Comparison of ENCODE assay signal across 11 mouse cellular contexts in the genomic region with DNA sequence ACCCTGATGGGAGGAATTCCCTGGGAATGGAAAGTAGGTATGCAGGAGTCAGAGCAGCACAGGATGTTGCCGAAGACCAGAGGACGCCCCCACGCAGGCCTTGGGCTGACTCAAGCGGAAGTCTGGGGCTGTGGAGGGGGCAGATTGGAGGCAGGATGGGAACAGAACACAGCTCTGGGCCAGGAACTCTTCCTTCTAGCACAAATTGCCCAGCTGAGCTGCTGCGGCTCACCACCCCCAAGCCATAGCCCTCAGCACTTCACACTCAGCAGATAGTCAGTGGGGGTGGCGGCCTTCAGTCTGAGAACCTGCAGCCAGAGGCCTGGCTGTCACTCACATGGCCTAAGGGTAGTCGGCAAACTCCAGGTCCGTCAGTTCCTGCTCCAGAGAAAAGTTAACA. TPM values are rescaled to one million over a fixed set of nuclear protein-coding genes. Genes with fewer than 3 reads are reported as not detected.
DNase-seq lines count a peak whose midpoint lies in the region; ATAC-seq lines count a peak whose summit lies in the region.
"Had no signal": no experiment of that assay in that cellular context is flagged by ENCODE, and none has a peak within 500 bp of the region (broad histone marks: within the 10 kb centered on the region; RNA-seq: fewer than 3 reads in every experiment).

No protein-coding gene starts in this region.

- no peak overlapping the region for H3K4me3 ChIP-seq in lung, embryonic 15.5 days
- no peak overlapping the region for H3K4me3 ChIP-seq in heart, embryonic 14.5 days (ENCODE audit: control insufficient read depth in 1 of 2, insufficient read depth in 1 of 2, low read depth in 1 of 2, low read length in 2 of 2)
- no peak overlapping the region for H3K4me3 ChIP-seq in hindbrain, embryonic 14.5 days (replicated peaks; ENCODE audit: low read length)
- H3K4me3 ChIP-seq: hindbrain, embryonic 12.5 days; limb, embryonic 13.5 days; neural tube, embryonic 12.5 days had no signal

- no peak overlapping the region; the same call in 1 of the 2 replicates for H3K27ac ChIP-seq in lung, embryonic 15.5 days
- H3K27ac ChIP-seq in heart, embryonic 14.5 days (replicated peaks in 1 of 2; ENCODE audit: control insufficient read depth in 1 of 2, insufficient read depth in 1 of 2, low read depth in 2 of 2, low read length in 2 of 2) = peak overlapping the region; percentile 73 to 82
- no peak overlapping the region for H3K27ac ChIP-seq in hindbrain, embryonic 14.5 days
- H3K27ac ChIP-seq: hindbrain, embryonic 12.5 days; limb, embryonic 13.5 days; neural tube, embryonic 12.5 days had no signal

- no peaks in the 10 kb centered on the region for H3K36me3 ChIP-seq in lung, embryonic 15.5 days
- H3K36me3 ChIP-seq in heart, embryonic 14.5 days (ENCODE audit: control insufficient read depth, insufficient read depth, low read length) = no peaks in the 10 kb centered on the region
- no peaks in the 10 kb centered on the region for H3K36me3 ChIP-seq in hindbrain, embryonic 14.5 days (replicated peaks; ENCODE audit: control insufficient read depth, insufficient read depth)
- H3K36me3 ChIP-seq: hindbrain, embryonic 12.5 days; limb, embryonic 13.5 days; neural tube, embryonic 12.5 days had no signal

- H3K27me3 ChIP-seq in lung, embryonic 15.5 days = no peaks in the 10 kb centered on the region
- no peaks in the 10 kb centered on the region for H3K27me3 ChIP-seq in heart, embryonic 14.5 days (ENCODE audit: control insufficient read depth, insufficient read depth, low read length)
- H3K27me3 ChIP-seq in hindbrain, embryonic 14.5 days (ENCODE audit: control insufficient read depth, insufficient read depth, low read length) = no peaks in the 10 kb centered on the region
- H3K27me3 ChIP-seq: hindbrain, embryonic 12.5 days; neural tube, embryonic 12.5 days had no signal

- ATAC-seq in lung, embryonic 15.5 days (ENCODE audit: borderline replicate concordance, extremely low read depth, low FRiP score, low TSS enrichment) = peak; percentile 27; the same call in 1 of the 2 replicates
- peak; percentile 55 for ATAC-seq in heart, embryonic 14.5 days (ENCODE audit: insufficient number of reproducible peaks, insufficient read depth, low FRiP score, low read depth)
- ATAC-seq in megakaryocyte progenitor cell, adult 5-6 weeks (replicated peaks; ENCODE audit: poor library complexity) = 0 out of 2 replicates have a peak, but pooled peaks have one; percentile 17
- ATAC-seq in granulocyte monocyte progenitor cell, adult 5-6 weeks (replicated peaks; ENCODE audit: poor library complexity, severe bottlenecking) = no peak
- ATAC-seq in hindbrain, embryonic 14.5 days (ENCODE audit: low FRiP score) = no peak

- no peak overlapping the region for H3K9ac ChIP-seq in lung, embryonic 15.5 days
- peak overlapping the region; percentile 31; the same call in 1 of the 2 replicates for H3K9ac ChIP-seq in heart, embryonic 14.5 days (ENCODE audit: low read length)
- no peak overlapping the region for H3K9ac ChIP-seq in hindbrain, embryonic 14.5 days
- H3K9ac ChIP-seq: hindbrain, embryonic 12.5 days; limb, embryonic 13.5 days; neural tube, embryonic 12.5 days had no signal

- DNase-seq in adrenal gland, postnatal 14 days = peak; percentile 43
- DNase-seq in adrenal gland, postnatal 25 days = no peak
- no peak for DNase-seq in lung, postnatal 36 days
- no peak for DNase-seq in hindbrain, embryonic 14.5 days (ENCODE audit: low spot score)

- 39% methylated on average over 8 of the region's 8 CpGs for WGBS in lung, embryonic 15.5 days
- WGBS in heart, embryonic 14.5 days = 12% methylated on average over 8 of the region's 8 CpGs
- WGBS in hindbrain, embryonic 14.5 days = 73% methylated on average over 8 of the region's 8 CpGs

- peaks cover 19% of the 10 kb centered on the region for H3K4me1 ChIP-seq in lung, embryonic 15.5 days
- H3K4me1 ChIP-seq in heart, embryonic 14.5 days (ENCODE audit: control insufficient read depth in 2 of 2, insufficient read depth in 2 of 2, low read length in 2 of 2) = peaks cover 29 to 36% of the 10 kb centered on the region in 2 experiments
- no peaks in the 10 kb centered on the region for H3K4me1 ChIP-seq in hindbrain, embryonic 14.5 days (replicated peaks; ENCODE audit: control insufficient read depth, insufficient read depth, low read length)

- no peak overlapping the region for H3K4me2 ChIP-seq in lung, embryonic 15.5 days
- H3K4me2 ChIP-seq in heart, embryonic 14.5 days (ENCODE audit: low read length) = no peak overlapping the region
- no peak overlapping the region for H3K4me2 ChIP-seq in hindbrain, embryonic 14.5 days (replicated peaks)
- H3K4me2 ChIP-seq: hindbrain, embryonic 12.5 days; limb, embryonic 13.5 days; neural tube, embryonic 12.5 days had no signal

- no peaks in the 10 kb centered on the region for H3K9me3 ChIP-seq in lung, embryonic 15.5 days
- no peaks in the 10 kb centered on the region for H3K9me3 ChIP-seq in heart, embryonic 14.5 days (ENCODE audit: control insufficient read depth, low read length)
- H3K9me3 ChIP-seq in hindbrain, embryonic 14.5 days (ENCODE audit: control insufficient read depth, low read length) = no peaks in the 10 kb centered on the region
- H3K9me3 ChIP-seq: hindbrain, embryonic 12.5 days; limb, embryonic 13.5 days; neural tube, embryonic 12.5 days had no signal

RNA-seq across cellular contexts. Expression of a gene that starts 21.4 kb away (rescaled TPM):
- 8.5 and 11.8 TPM in 2 replicates for total RNA-seq in adrenal gland, postnatal 14 days (2021)
- 6.0 and 11.3 TPM in 2 replicates for total RNA-seq in adrenal gland, postnatal 25 days (2021)
- polyA plus RNA-seq in lung, embryonic 15.5 days (2015; fragmentation: Nextera tagmentation; extraction: Ambion mirVana) = 6.7 and 7.8 TPM in 2 replicates
- polyA plus RNA-seq in heart, embryonic 14.5 days (2014; fragmentation: Nextera tagmentation; extraction: Ambion mirVana) = 6.7 and 7.4 TPM in 2 replicates
- total RNA-seq in megakaryocyte progenitor cell, adult 5-6 weeks (2015) = 6.8 and 7.1 TPM in 2 replicates
- total RNA-seq in megakaryocyte progenitor cell, adult 5-6 weeks (2017) = 3.4 and 6.0 TPM in 2 replicates
- total RNA-seq in granulocyte monocyte progenitor cell, adult 5-6 weeks (2014; fragmentation: Nextera tagmentation) = 1.5 and 4.0 TPM in 2 replicates
- total RNA-seq in granulocyte monocyte progenitor cell, adult 5-6 weeks (2017) = 4.2 TPM in 2 replicates
- polyA plus RNA-seq in hindbrain, embryonic 14.5 days (2014; fragmentation: Nextera tagmentation; extraction: Ambion mirVana) = 3.0 and 4.6 TPM in 2 replicates

Comparison
In these comparisons a context has a peak if more than half of its experiments do, and no peak if none do; other contexts are left out.
1. ATAC-seq: peak in lung, embryonic 15.5 days (single experiment), heart, embryonic 14.5 days (single experiment) and megakaryocyte progenitor cell, adult 5-6 weeks (single experiment); none in granulocyte monocyte progenitor cell, adult 5-6 weeks (single experiment) and hindbrain, embryonic 14.5 days (single experiment).
2. H3K27ac ChIP-seq: peak in heart, embryonic 14.5 days (2 of 2); none in lung, embryonic 15.5 days (single experiment) and hindbrain, embryonic 14.5 days (single experiment).